Mouse (Mus musculus): Measurements from ENCODE around the gene Fbln2. TPM values are rescaled to one million over a fixed set of nuclear protein-coding genes. Genes with fewer than 3 reads are reported as not detected.

The Fbln2 gene
- total and polyA plus RNA-seq, 3 experiments: 0.27 TPM; not detected in 2

- no peak overlapping the region for H3K4me3 ChIP-seq (ENCODE audit: low read depth, low read length)
- peaks cover 4% of the 10 kb centered on the region for H3K27me3 ChIP-seq (ENCODE audit: insufficient read depth, low read length)
- DNase-seq (ENCODE audit: low spot score): no peak
- TF ChIP-seq CTCF (IDR thresholded peaks at IDR 0.05; ENCODE audit: low read depth, low read length): no peak
- TF ChIP-seq GATA2 (IDR thresholded peaks at IDR 0.05; ENCODE audit: borderline replicate concordance, low read depth, low read length): no peak
- TF ChIP-seq POLR2AphosphoS5 (IDR thresholded peaks at IDR 0.05; ENCODE audit: insufficient replicate concordance, low read depth, low read length): no peak
- no peak for TF ChIP-seq TAL1 (conservative IDR thresholded peaks at IDR 0.05; ENCODE audit: low read depth, low read length)
- TF ChIP-seq GATA1 (IDR thresholded peaks at IDR 0.05; ENCODE audit: borderline replicate concordance, low read length): no peak
- H3K36me3 ChIP-seq (replicated peaks): no peaks in the 10 kb centered on the region
- no peaks in the 10 kb centered on the region for H3K4me1 ChIP-seq (ENCODE audit: insufficient read depth, low read depth, low read length)
- no peak for ATAC-seq (ENCODE audit: extremely low read depth, insufficient number of reproducible peaks, low FRiP score, poor library complexity, severe bottlenecking)
- no peaks in the 10 kb centered on the region for H3K9me3 ChIP-seq (replicated peaks)
Measured at GRCm38 (mm10) chr6:91244331-91244730, 32.1 kb downstream of the Fbln2 start.

GRCm38 (mm10) chr6:91245331-91245730, 33.1 kb downstream of the Fbln2 start:
- no peak for DNase-seq (ENCODE audit: low spot score)
- TF ChIP-seq GATA1 (IDR thresholded peaks at IDR 0.05; ENCODE audit: borderline replicate concordance, low read length) (no peak), GATA2 (IDR thresholded peaks at IDR 0.05; ENCODE audit: borderline replicate concordance, low read depth, low read length) (no peak), CTCF (IDR thresholded peaks at IDR 0.05; ENCODE audit: low read depth, low read length) (no peak), TAL1 (conservative IDR thresholded peaks at IDR 0.05; ENCODE audit: low read depth, low read length) (no peak), POLR2AphosphoS5 (IDR thresholded peaks at IDR 0.05; ENCODE audit: insufficient replicate concordance, low read depth, low read length) (no peak)
- H3K27me3 ChIP-seq (ENCODE audit: insufficient read depth, low read length): peaks cover 4% of the 10 kb centered on the region

GRCm38 (mm10) chr6:91247343-91247742, 35.1 kb downstream of the Fbln2 start:
- TF ChIP-seq GATA2 (IDR thresholded peaks at IDR 0.05; ENCODE audit: borderline replicate concordance, low read depth, low read length) (no peak), TAL1 (conservative IDR thresholded peaks at IDR 0.05; ENCODE audit: low read depth, low read length) (no peak), POLR2AphosphoS5 (IDR thresholded peaks at IDR 0.05; ENCODE audit: insufficient replicate concordance, low read depth, low read length) (no peak), CTCF (IDR thresholded peaks at IDR 0.05; ENCODE audit: low read depth, low read length) (no peak), GATA1 (IDR thresholded peaks at IDR 0.05; ENCODE audit: borderline replicate concordance, low read length) (no peak)
- Histone ChIP-seq H3K4me3 (ENCODE audit: low read depth, low read length) (no peak overlapping the region), H3K4me1 (ENCODE audit: insufficient read depth, low read depth, low read length) (no peaks in the 10 kb centered on the region), H3K27me3 (ENCODE audit: insufficient read depth, low read length) (peaks cover 4% of the 10 kb centered on the region), H3K36me3 (replicated peaks) (no peaks in the 10 kb centered on the region), H3K9me3 (replicated peaks) (no peaks in the 10 kb centered on the region)
- ATAC-seq (ENCODE audit: extremely low read depth, insufficient number of reproducible peaks, low FRiP score, poor library complexity, severe bottlenecking) (no peak), DNase-seq (ENCODE audit: low spot score) (no peak)

More at GRCm38 (mm10) chr6:91245331-91245730, 33.1 kb downstream of the Fbln2 start:
- no peak for ATAC-seq (ENCODE audit: extremely low read depth, insufficient number of reproducible peaks, low FRiP score, poor library complexity, severe bottlenecking)
- Histone ChIP-seq H3K4me3 (ENCODE audit: low read depth, low read length) (no peak overlapping the region), H3K4me1 (ENCODE audit: insufficient read depth, low read depth, low read length) (no peaks in the 10 kb centered on the region), H3K36me3 (replicated peaks) (no peaks in the 10 kb centered on the region), H3K9me3 (replicated peaks) (no peaks in the 10 kb centered on the region)

GRCm38 (mm10) chr6:91248627-91249026, 36.4 kb downstream of the Fbln2 start:
- Histone ChIP-seq H3K9me3 (replicated peaks) (no peaks in the 10 kb centered on the region), H3K36me3 (replicated peaks) (no peaks in the 10 kb centered on the region), H3K4me1 (ENCODE audit: insufficient read depth, low read depth, low read length) (no peaks in the 10 kb centered on the region), H3K27me3 (ENCODE audit: insufficient read depth, low read length) (peaks cover 4% of the 10 kb centered on the region), H3K4me3 (ENCODE audit: low read depth, low read length) (no peak overlapping the region)
- TF ChIP-seq POLR2AphosphoS5 (IDR thresholded peaks at IDR 0.05; ENCODE audit: insufficient replicate concordance, low read depth, low read length) (no peak), CTCF (IDR thresholded peaks at IDR 0.05; ENCODE audit: low read depth, low read length) (no peak), GATA2 (IDR thresholded peaks at IDR 0.05; ENCODE audit: borderline replicate concordance, low read depth, low read length) (no peak), GATA1 (IDR thresholded peaks at IDR 0.05; ENCODE audit: borderline replicate concordance, low read length) (no peak), TAL1 (conservative IDR thresholded peaks at IDR 0.05; ENCODE audit: low read depth, low read length) (no peak)
- ATAC-seq (ENCODE audit: extremely low read depth, insufficient number of reproducible peaks, low FRiP score, poor library complexity, severe bottlenecking) (no peak), DNase-seq (ENCODE audit: low spot score) (no peak)

- no peak overlapping the region for H3K4me3 ChIP-seq (ENCODE audit: low read depth, low read length)
- no peaks in the 10 kb centered on the region for H3K9me3 ChIP-seq (replicated peaks)
- H3K27me3 ChIP-seq (ENCODE audit: insufficient read depth, low read length): peaks cover 9% of the 10 kb centered on the region; the same call in 1 of the 2 replicates
- no peaks in the 10 kb centered on the region for H3K36me3 ChIP-seq (replicated peaks)
- no peak for ATAC-seq (ENCODE audit: extremely low read depth, insufficient number of reproducible peaks, low FRiP score, poor library complexity, severe bottlenecking)
- no peak for TF ChIP-seq POLR2AphosphoS5 (IDR thresholded peaks at IDR 0.05; ENCODE audit: insufficient replicate concordance, low read depth, low read length)
- TF ChIP-seq TAL1 (conservative IDR thresholded peaks at IDR 0.05; ENCODE audit: low read depth, low read length): no peak
- DNase-seq (ENCODE audit: low spot score): no peak
- H3K4me1 ChIP-seq (ENCODE audit: insufficient read depth, low read depth, low read length): no peaks in the 10 kb centered on the region
Measured at GRCm38 (mm10) chr6:91249797-91250196, 37.5 kb downstream of the Fbln2 start.

- Histone ChIP-seq H3K4me1 (ENCODE audit: insufficient read depth, low read depth, low read length) (peaks cover 4% of the 10 kb centered on the region; the same call in 1 of the 2 replicates), H3K36me3 (replicated peaks) (no peaks in the 10 kb centered on the region), H3K4me3 (ENCODE audit: low read depth, low read length) (no peak overlapping the region), H3K9me3 (replicated peaks) (no peaks in the 10 kb centered on the region), H3K27me3 (ENCODE audit: insufficient read depth, low read length) (peaks cover 9% of the 10 kb centered on the region; the same call in 1 of the 2 replicates)
- no peak for TF ChIP-seq GATA1 (IDR thresholded peaks at IDR 0.05; ENCODE audit: borderline replicate concordance, low read length)
- TF ChIP-seq CTCF (IDR thresholded peaks at IDR 0.05; ENCODE audit: low read depth, low read length): no peak
- no peak for TF ChIP-seq GATA2 (IDR thresholded peaks at IDR 0.05; ENCODE audit: borderline replicate concordance, low read depth, low read length)
- no peak for TF ChIP-seq TAL1 (conservative IDR thresholded peaks at IDR 0.05; ENCODE audit: low read depth, low read length)
- no peak for TF ChIP-seq POLR2AphosphoS5 (IDR thresholded peaks at IDR 0.05; ENCODE audit: insufficient replicate concordance, low read depth, low read length)
- ATAC-seq (ENCODE audit: extremely low read depth, insufficient number of reproducible peaks, low FRiP score, poor library complexity, severe bottlenecking) (no peak), DNase-seq (ENCODE audit: low spot score) (no peak)
Measured at GRCm38 (mm10) chr6:91259440-91260120, 47.3 kb downstream of the Fbln2 start.
